Mouse (Mus musculus) activated CD4-positive, CD25-positive, alpha-beta regulatory T cell (primary cell): ENCODE data around the gene Serpine2. TPM values are rescaled to one million over a fixed set of nuclear protein-coding genes. Genes with fewer than 3 reads are reported as not detected.

ENCODE experiments used
- polyA plus RNA-seq, 2 experiments: library from polyadenylated mRNA; unstranded; fragments of 100-300 nt; shearing (Covaris generic); gene quantifications; one replicate each; pipeline ENCODE4 v1.2.1; 2017

Serpine2 gene
- 1 to 10 TPM in 1 of 2 experiments, not detected in 1; 1.1 TPM for polyA plus RNA-seq

DNA sequence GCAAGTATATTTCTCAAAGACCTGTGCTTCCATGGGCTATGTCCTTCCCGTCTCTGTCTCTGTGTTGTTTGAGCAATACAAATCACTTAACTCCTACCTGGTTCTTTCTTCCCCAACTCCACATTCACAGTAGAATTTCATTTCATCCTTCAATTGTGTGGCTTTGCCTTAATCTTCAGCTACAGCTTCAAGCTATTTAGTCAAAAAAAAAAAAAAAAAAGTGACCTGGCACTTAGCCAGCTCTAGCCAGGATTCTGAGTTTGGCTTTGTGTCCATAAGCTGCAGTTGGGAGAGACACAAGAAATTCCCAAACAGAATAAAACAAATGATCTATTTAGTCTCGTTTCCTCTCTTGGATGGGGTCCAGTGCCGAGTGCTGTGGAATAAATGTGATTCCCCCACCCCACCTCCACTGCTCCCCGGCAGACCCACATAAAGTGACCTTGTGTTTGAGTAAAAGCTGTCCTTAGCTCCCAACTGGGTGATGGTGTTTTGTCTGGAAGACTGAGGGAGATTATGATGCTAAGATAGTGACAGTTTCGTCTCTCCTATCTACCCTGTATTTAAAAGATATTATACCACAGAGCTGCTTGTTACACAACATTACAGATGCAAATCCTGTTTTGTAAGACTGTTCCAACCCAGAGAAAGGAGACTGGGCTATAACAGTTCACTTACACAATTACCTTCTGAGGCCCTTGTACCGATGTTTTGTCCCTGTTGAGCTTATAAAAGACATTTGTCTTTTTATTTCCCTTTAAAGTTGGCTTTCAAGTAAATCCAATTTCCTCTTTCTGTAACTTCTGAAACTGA is at the start of gene Serpine2:
Serpine2 (minus strand) TSS at position 51 of the 813 bp plus-strand sequence.

DNA sequence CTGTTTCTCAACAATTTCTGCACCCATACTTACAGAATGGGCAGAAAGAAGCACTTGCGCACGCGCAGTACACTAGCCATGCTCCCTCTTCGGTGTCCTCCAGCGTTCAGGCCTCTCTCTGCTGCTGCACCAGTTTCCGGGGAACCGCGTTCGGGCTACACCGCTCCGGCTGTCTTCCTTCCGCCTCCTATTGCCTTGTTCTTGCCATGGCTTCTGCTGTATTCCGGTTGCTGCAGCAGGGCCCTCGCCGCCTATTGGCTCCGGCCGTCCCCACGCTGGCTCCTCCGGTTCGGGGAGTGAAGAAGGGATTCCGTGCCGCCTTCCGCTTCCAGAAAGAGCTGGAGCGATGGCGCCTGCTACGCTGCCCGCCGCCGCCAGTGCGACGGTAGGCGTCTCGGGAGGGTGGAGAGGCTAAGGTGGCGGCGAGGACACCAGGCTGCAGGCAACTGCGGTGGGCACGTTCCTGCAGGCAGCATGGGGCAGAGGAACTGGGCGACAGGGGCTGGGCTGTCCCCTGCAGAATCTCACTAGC is 85.0 kb downstream of the Serpine2 start, which contains the start of the genes Mrpl44 and Wdfy1:
Mrpl44 (plus strand) TSS at position 92 of the 532 bp plus-strand sequence.
Wdfy1 (minus strand) TSS at position 217 of the 532 bp plus-strand sequence.

Other genes starting within 250 kb of the Serpine2 start
- 1 to 10 TPM; 1.2 to 2.7 TPM for gene Ap1s3, start 189.2 kb downstream of the Serpine2 start, polyA plus RNA-seq
- 10 to 100 TPM; 31.0 to 40.7 TPM for gene Mrpl44, start 85.2 kb downstream of the Serpine2 start, polyA plus RNA-seq
- gene Wdfy1, start 85.0 kb downstream of the Serpine2 start, polyA plus RNA-seq = 10 to 100 TPM; 10.4 to 12.2 TPM